Mouse (Mus musculus) small intestine, adult 2 months (tissue): ENCODE data around the gene Dlg2. TPM values are rescaled to one million over a fixed set of nuclear protein-coding genes. Genes with fewer than 3 reads are reported as not detected.

ENCODE experiments used
- H3K27ac ChIP-seq: fragments of 200-500 bp; 2 replicates; pipeline ENCODE4 v1.5.1; 2012; ENCODE audit warnings: low read depth, low read length, control low read depth, inconsistent platforms; ENCODE audit not compliant: insufficient read depth
- H3K27me3 ChIP-seq: fragments of 200-500 bp; 2 replicates; pipeline ENCODE4 v1.6.1; 2012; ENCODE audit warnings: mild to moderate bottlenecking, moderate library complexity, low read length, inconsistent platforms; ENCODE audit not compliant: control insufficient read depth, insufficient read depth
- H3K36me3 ChIP-seq: fragments of 200-500 bp; 2 replicates; pipeline ENCODE4 v1.6.1; 2012; ENCODE audit warnings: mild to moderate bottlenecking, low read length, control low read depth, inconsistent platforms; ENCODE audit not compliant: control insufficient read depth, insufficient read depth
- H3K4me1 ChIP-seq: fragments of 200-500 bp; 2 replicates; pipeline ENCODE4 v1.6.1; 2012; ENCODE audit warnings: low read length, inconsistent platforms, mixed read lengths; ENCODE audit not compliant: control insufficient read depth, insufficient read depth, insufficient read length
- H3K4me3 ChIP-seq: fragments of 200-500 bp; 2 replicates; pipeline ENCODE4 v1.5.1; 2012; ENCODE audit warnings: low read depth, mild to moderate bottlenecking, control low read depth, inconsistent platforms, low read length, moderate library complexity
- CTCF ChIP-seq: fragments of 200-500 bp; IDR thresholded peaks from 2 replicates; pipeline ENCODE4 v1.5.1; 2012; ENCODE audit warnings: low read depth, mild to moderate bottlenecking, control low read depth, inconsistent platforms, low read length, moderate library complexity, mixed read lengths; ENCODE audit not compliant: insufficient replicate concordance, insufficient read length; ENCODE audit errors: extremely low read depth
- POLR2A ChIP-seq: fragments of 200-500 bp; IDR thresholded peaks from 2 replicates; pipeline ENCODE4 v1.6.1; 2012; ENCODE audit warnings: low read depth, mild to moderate bottlenecking, control low read depth, inconsistent platforms, low read length, moderate library complexity
- WGBS: fragments of 180-500 bp; shearing (Covaris S2); methylation state at CpG from one replicate; pipeline ENCODE4 v1.1.7; 2018; 5-methylcytosine and 5-hydroxymethylcytosine counted together
- polyA plus RNA-seq: library from polyadenylated mRNA; depleted of rRNA; stranded (reverse); fragments of >200 nt; gene quantifications from 2 replicates; pipeline ENCODE4 v1.2.3, GENCODE M21; 2012

Dlg2 gene
- polyA plus RNA-seq, 1 experiment = 0.38 TPM

DNA sequence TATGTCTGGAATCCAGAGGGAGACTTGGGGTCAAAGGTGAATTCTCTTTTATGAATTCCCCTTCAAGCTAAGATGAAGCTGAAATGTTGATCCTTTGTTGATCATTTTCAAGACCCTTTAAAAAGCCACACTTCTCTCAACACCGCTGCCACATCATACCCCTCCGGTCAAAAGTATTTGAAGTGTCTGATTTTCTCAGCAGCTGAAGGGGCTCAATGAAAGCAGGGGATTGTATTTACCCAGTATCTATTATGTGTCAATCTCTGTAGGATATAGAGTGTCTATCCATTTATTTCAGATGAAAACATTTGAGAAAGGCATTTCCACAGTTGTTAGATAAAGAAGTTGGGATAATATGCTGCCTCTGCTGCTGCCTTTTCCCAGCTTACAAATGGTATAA, 1459.7 kb downstream of the Dlg2 start:
- Histone ChIP-seq H3K36me3 (no peaks in the 10 kb centered on the region), H3K4me1 (no peaks in the 10 kb centered on the region), H3K27me3 (no peaks in the 10 kb centered on the region), H3K4me3 (no peak overlapping the region), H3K27ac (no peak overlapping the region)
- no peak for TF ChIP-seq CTCF
- TF ChIP-seq POLR2A = no peak
- 71% methylated on average over 2 of the region's 2 CpGs for WGBS

DNA sequence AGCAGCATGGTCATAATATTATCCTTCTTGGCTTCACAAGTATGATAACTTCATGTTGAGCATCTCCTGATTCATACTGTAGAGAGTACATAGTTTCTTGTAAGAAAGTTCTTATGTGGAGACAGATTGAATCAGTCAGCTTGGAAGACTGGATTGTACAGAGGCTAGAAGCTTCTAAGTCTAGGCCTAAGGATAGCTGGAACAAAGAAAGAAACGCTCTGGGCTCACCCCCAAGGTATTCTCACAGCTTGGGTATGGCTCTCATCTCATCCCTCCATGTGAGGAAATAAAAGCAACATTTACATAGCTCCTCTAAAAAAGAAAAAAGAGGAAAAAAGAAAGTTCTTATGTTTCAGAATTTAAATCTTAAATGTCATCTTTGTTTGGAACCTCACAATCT, 1466.8 kb downstream of the Dlg2 start:
- no peaks in the 10 kb centered on the region for H3K27me3 ChIP-seq
- no peaks in the 10 kb centered on the region for H3K36me3 ChIP-seq
- H3K4me3 ChIP-seq = no peak overlapping the region
- 81% methylated on average over 1 of the region's 1 CpGs for WGBS
- H3K27ac ChIP-seq = no peak overlapping the region
- H3K4me1 ChIP-seq = no peaks in the 10 kb centered on the region
- TF ChIP-seq CTCF = no peak
- no peak for TF ChIP-seq POLR2A

DNA sequence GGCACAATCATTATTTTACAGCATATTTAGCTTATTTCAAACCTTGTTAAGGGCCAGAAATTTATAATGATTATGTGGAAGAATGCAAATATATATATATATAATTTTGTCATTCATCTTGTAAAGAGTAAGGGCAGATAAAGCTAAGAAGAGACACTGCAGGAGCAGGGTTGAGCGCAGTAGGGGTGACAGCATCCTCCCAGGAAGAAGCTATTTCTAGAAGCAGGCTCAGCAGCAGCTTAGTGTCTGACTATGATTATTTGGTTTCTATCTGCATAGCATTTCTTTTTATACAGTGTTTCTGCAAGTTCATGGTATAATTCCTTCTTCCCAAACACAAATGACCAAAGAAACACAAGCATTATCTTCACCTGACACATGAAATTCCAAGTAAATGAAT, 1479.1 kb downstream of the Dlg2 start:
- no peak for TF ChIP-seq POLR2A
- Histone ChIP-seq H3K27me3 (no peaks in the 10 kb centered on the region), H3K27ac (no peak overlapping the region), H3K4me1 (no peaks in the 10 kb centered on the region), H3K36me3 (no peaks in the 10 kb centered on the region), H3K4me3 (no peak overlapping the region)
- 95% methylated on average over 1 of the region's 1 CpGs for WGBS

DNA sequence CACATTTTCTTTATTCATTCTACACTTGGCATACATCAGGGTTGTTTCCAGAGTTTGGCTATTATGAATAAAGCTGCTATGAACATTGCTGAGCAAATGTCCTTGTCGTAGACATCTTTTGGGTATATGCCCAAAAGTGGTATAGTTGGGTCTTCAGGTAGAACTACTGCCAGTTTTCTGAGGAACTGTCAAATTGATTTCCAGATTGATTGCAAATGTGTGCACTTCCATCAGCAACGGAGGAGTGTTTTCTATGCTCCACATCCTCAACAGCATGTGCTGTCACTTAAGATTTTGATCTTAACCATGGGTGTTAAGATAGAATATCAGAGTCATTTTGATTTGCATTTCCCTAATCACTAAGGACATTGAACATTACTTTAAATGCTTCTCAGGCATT, 1486.5 kb downstream of the Dlg2 start:
- Histone ChIP-seq H3K27ac (no peak overlapping the region), H3K4me1 (no peaks in the 10 kb centered on the region), H3K36me3 (no peaks in the 10 kb centered on the region), H3K27me3 (no peaks in the 10 kb centered on the region), H3K4me3 (no peak overlapping the region)
- TF ChIP-seq POLR2A (no peak), CTCF (no peak)
- WGBS = 87% methylated on average over 2 of the region's 2 CpGs

DNA sequence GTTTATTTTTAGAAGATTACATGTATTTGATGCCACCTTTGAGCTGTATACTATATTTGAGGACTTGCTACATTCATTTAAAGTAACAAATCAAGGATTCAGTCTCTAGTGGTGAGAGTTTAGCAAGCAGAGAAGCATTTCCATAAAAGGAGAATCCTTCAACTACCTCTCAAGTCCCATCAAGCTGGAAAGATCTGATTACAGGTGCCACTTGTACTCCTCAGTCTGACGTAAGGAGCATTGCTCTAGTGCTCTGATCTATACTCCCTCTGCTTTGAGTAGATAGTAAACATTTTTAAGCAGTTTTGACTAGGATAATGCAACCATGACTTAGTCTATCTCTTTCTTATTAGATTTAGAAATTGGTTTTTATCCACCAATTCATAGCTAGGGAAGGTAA, 1496.5 kb downstream of the Dlg2 start:
- no peak overlapping the region for H3K4me3 ChIP-seq
- H3K4me1 ChIP-seq = no peaks in the 10 kb centered on the region
- 60% methylated on average over 1 of the region's 1 CpGs for WGBS
- TF ChIP-seq CTCF (no peak), POLR2A (no peak)
- no peak overlapping the region for H3K27ac ChIP-seq
- H3K27me3 ChIP-seq = no peaks in the 10 kb centered on the region
- no peaks in the 10 kb centered on the region for H3K36me3 ChIP-seq

DNA sequence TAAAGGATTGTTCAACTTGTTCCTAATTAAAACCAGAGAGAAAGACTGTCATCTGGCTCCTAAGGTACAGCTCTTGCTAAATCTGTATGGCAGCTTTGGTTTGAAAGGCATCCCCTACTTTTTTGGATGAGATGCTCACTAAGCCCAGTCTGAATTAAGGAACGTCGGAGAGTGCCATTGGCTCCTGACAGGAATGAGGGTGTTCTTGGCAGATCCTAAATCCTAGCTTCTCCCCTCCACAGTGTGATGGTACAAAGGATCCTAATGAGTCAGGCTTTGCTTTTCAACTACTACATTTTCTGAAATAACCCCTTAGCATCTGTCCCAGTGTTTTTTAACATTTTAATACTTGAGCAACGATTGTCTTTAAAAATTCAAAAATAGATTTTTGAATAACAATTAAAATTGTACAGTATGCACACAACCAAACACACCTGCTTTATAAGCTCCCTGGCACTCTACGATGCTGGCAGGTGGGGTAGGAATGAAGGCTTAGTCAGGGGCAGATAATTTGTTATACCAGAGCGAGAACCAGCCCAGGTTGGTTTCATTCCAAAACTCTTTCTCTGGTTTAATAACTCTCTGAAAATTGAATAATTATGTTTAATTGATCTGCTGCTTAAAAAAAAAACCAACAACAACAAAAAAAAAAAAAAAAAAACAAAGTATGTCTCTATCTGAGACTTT, 1527.4 kb downstream of the Dlg2 start:
- TF ChIP-seq POLR2A (no peak), CTCF (no peak)
- H3K4me3 ChIP-seq = no peak overlapping the region
- WGBS = 87% methylated on average over 5 of the region's 5 CpGs
- H3K36me3 ChIP-seq = no peaks in the 10 kb centered on the region
- no peaks in the 10 kb centered on the region for H3K27me3 ChIP-seq
- no peak overlapping the region for H3K27ac ChIP-seq
- no peaks in the 10 kb centered on the region for H3K4me1 ChIP-seq

DNA sequence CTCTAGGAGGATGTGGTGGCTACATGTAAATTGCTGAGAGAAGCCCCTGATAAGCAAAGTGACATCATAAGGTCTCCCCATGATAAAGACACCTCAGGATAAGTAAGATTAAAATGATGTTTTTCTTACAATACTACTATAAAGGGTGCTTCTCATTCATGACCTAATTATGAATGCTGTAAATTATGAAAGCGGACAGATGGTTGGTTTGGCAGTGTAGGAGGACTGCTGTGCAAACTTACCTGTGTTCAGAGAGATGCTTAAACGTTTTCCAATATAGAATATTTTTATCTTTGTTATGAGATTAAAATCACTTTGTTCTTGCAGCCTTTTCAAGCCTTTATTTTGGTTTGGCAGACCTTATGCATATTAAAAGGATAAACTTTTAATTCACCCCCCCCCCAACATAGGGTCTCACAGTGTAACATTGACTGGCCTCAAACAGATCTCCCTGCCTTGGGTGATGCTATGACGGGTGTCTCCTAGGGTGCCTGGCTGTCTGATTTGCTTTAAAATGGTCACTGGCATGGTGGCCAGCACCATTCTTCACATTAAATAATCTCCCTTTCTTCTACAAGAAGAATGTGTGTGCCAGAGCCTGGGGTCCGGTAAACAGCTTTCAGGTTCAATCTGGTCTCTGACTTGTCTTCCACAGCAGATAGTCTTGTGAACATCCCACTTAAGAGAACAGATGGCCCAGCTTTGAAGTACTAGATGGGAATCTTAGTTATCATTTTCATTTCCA, 1529.4 kb downstream of the Dlg2 start:
- no peak overlapping the region for H3K4me3 ChIP-seq
- no peaks in the 10 kb centered on the region for H3K27me3 ChIP-seq
- H3K4me1 ChIP-seq = no peaks in the 10 kb centered on the region
- WGBS = 72% methylated on average over 4 of the region's 4 CpGs
- H3K27ac ChIP-seq = no peak overlapping the region
- TF ChIP-seq CTCF (no peak), POLR2A (no peak)
- H3K36me3 ChIP-seq = no peaks in the 10 kb centered on the region
